Mouse (Mus musculus) CH12F3 (cell line): Measurements from ENCODE around the gene Mctp2.
"Not testable (repeated sequence)": the region's sequence is repeated elsewhere in the genome, so short reads cannot be mapped to it uniquely, and the experiment has no call there.

Experiments used
- in situ Hi-C: fragments of 300-500 bp; cut with MboI; formaldehyde crosslinking; loops from 2 replicates; pipeline ENCODE4 v1.14.3; 2020; ENCODE audit warnings: low sequenced_read_pairs

Mctp2 gene

GRCm38 (mm10) chr7:72275513-72275912 is 30.9 kb downstream of the Mctp2 start:
- in situ Hi-C loops, result no loop called here

- in situ Hi-C loops, result no loop called here
Observed at GRCm38 (mm10) chr7:72271546-72271945, 34.9 kb downstream of the Mctp2 start.

GRCm38 (mm10) chr7:72269994-72270393 is 36.4 kb downstream of the Mctp2 start:
- in situ Hi-C loops, result no loop called here

- in situ Hi-C loops, result no loop called here
Observed at GRCm38 (mm10) chr7:72260766-72261655, 45.4 kb downstream of the Mctp2 start.

- in situ Hi-C loops, result no loop called here
Observed at GRCm38 (mm10) chr7:72259045-72259444, 47.4 kb downstream of the Mctp2 start.

GRCm38 (mm10) chr7:72250326-72250725 is 56.1 kb downstream of the Mctp2 start:
- in situ Hi-C loops, result not testable (repeated sequence)

GRCm38 (mm10) chr7:72241269-72241668 is 65.1 kb downstream of the Mctp2 start:
- in situ Hi-C loops, result no loop called here

- in situ Hi-C loops, result no loop called here
Observed at GRCm38 (mm10) chr7:72239782-72240493, 66.5 kb downstream of the Mctp2 start.

GRCm38 (mm10) chr7:72238575-72238974 is 67.8 kb downstream of the Mctp2 start:
- in situ Hi-C loops, result no loop called here

- in situ Hi-C loops, result no loop called here
Observed at GRCm38 (mm10) chr7:72234433-72234998, 71.9 kb downstream of the Mctp2 start.

GRCm38 (mm10) chr7:72231182-72231877 is 75.1 kb downstream of the Mctp2 start:
- in situ Hi-C loops, result no loop called here

- in situ Hi-C loops, result no loop called here
Observed at GRCm38 (mm10) chr7:72229925-72230324, 76.5 kb downstream of the Mctp2 start.

- in situ Hi-C loops, result no loop called here
Observed at GRCm38 (mm10) chr7:72223558-72223957, 82.8 kb downstream of the Mctp2 start.

GRCm38 (mm10) chr7:72222532-72222931 is 83.9 kb downstream of the Mctp2 start:
- in situ Hi-C loops, result no loop called here

GRCm38 (mm10) chr7:72218048-72218447 is 88.4 kb downstream of the Mctp2 start:
- in situ Hi-C loops, result no loop called here

GRCm38 (mm10) chr7:72215563-72216215 is 90.7 kb downstream of the Mctp2 start:
- in situ Hi-C loops, result no loop called here

- in situ Hi-C loops, result no loop called here
Observed at GRCm38 (mm10) chr7:72210201-72210600, 96.2 kb downstream of the Mctp2 start.

GRCm38 (mm10) chr7:72209296-72209695 is 97.1 kb downstream of the Mctp2 start:
- in situ Hi-C loops, result no loop called here

GRCm38 (mm10) chr7:72206841-72207240 is 99.6 kb downstream of the Mctp2 start:
- in situ Hi-C loops, result no loop called here

- in situ Hi-C loops, result no loop called here
Observed at GRCm38 (mm10) chr7:72195709-72196108, 110.7 kb downstream of the Mctp2 start.

GRCm38 (mm10) chr7:72193304-72193703 is 113.1 kb downstream of the Mctp2 start:
- in situ Hi-C loops, result no loop called here
